Mouse (Mus musculus): ENCODE measurements around the gene Nipa1. TPM values are rescaled to one million over a fixed set of nuclear protein-coding genes. Genes with fewer than 3 reads are reported as not detected.

Nipa1 gene
- polyA plus RNA-seq, 1 experiment: 0.80 TPM

DNA sequence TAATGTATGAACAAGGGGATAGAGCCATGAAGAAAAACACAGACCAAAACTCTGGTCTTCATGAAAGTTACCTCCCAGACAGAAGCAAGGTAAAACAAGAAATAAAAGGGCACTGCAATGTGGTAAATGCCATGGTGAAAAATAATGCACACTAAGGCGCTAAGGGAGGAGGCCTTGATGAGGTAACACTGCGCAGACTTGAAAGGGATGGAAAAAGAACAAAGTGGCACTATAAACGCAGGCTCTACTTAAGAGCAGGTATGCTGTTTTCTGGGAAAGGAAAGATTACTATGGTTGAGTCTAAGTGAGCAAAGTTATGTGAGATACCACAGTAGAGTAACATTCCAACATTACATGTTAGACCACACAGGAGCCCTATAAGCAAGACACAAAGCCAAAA is 60.0 kb downstream of the Nipa1 start:
- Histone ChIP-seq H3K36me3 (ENCODE audit: control insufficient read depth, insufficient read depth, low read length) (no peaks in the 10 kb centered on the region), H3K4me1 (replicated peaks; ENCODE audit: control insufficient read depth, insufficient read depth, low read length) (peaks cover 2% of the 10 kb centered on the region; the same call in 1 of the 2 replicates), H3K4me3 (ENCODE audit: control insufficient read depth, insufficient read depth, low read length) (no peak overlapping the region), H3K27me3 (ENCODE audit: control insufficient read depth, insufficient read depth, low read length) (no peaks in the 10 kb centered on the region), H3K27ac (ENCODE audit: control insufficient read depth, insufficient read depth, low read length) (no peak overlapping the region)
- no peak for DNase-seq
- 67% methylated on average over 3 of the region's 3 CpGs for WGBS
- TF ChIP-seq POLR2A (IDR thresholded peaks at IDR 0.05; ENCODE audit: control insufficient read depth, extremely low read depth, insufficient read depth, low read length, poor library complexity) (no peak), CTCF (IDR thresholded peaks at IDR 0.05; ENCODE audit: borderline replicate concordance, control insufficient read depth, extremely low read depth, insufficient read depth, low read length, poor library complexity) (no peak)

DNA sequence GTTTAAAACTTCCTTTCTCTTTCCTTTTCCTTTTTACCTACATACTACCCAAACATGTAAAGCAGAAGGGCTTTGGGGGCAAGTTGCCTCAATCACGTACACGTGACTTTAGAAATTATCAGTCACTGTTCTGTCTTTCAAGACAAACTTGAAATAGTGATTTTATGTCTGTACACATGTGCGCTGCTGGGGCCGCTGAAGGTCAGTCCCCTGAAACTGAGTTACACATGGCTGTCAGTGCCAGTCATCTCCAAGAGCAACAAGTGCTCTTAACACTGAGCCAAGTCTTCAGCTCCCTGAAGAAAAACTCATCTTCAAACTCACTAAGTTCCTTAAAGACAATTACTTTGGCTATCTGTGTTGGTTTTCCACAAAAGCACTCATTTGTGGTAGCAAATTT is 61.8 kb downstream of the Nipa1 start:
- TF ChIP-seq POLR2A (IDR thresholded peaks at IDR 0.05; ENCODE audit: control insufficient read depth, extremely low read depth, insufficient read depth, low read length, poor library complexity) (no peak), CTCF (IDR thresholded peaks at IDR 0.05; ENCODE audit: borderline replicate concordance, control insufficient read depth, extremely low read depth, insufficient read depth, low read length, poor library complexity) (no peak)
- H3K27me3 ChIP-seq (ENCODE audit: control insufficient read depth, insufficient read depth, low read length): no peaks in the 10 kb centered on the region
- peaks cover 2% of the 10 kb centered on the region; the same call in 1 of the 2 replicates for H3K4me1 ChIP-seq (replicated peaks; ENCODE audit: control insufficient read depth, insufficient read depth, low read length)
- no peak overlapping the region for H3K4me3 ChIP-seq (ENCODE audit: control insufficient read depth, insufficient read depth, low read length)
- DNase-seq: no peak
- no peaks in the 10 kb centered on the region for H3K36me3 ChIP-seq (ENCODE audit: control insufficient read depth, insufficient read depth, low read length)
- no peak overlapping the region for H3K27ac ChIP-seq (ENCODE audit: control insufficient read depth, insufficient read depth, low read length)
- 94% methylated on average over 4 of the region's 4 CpGs for WGBS

- Histone ChIP-seq H3K36me3 (ENCODE audit: control insufficient read depth, insufficient read depth, low read length) (no peaks in the 10 kb centered on the region), H3K27ac (ENCODE audit: control insufficient read depth, insufficient read depth, low read length) (no peak overlapping the region), H3K4me3 (ENCODE audit: control insufficient read depth, insufficient read depth, low read length) (no peak overlapping the region), H3K27me3 (ENCODE audit: control insufficient read depth, insufficient read depth, low read length) (no peaks in the 10 kb centered on the region), H3K4me1 (replicated peaks; ENCODE audit: control insufficient read depth, insufficient read depth, low read length) (peaks cover 2% of the 10 kb centered on the region; the same call in 1 of the 2 replicates)
- DNase-seq: no peak
- 55% methylated on average over 3 of the region's 3 CpGs for WGBS
- TF ChIP-seq CTCF (IDR thresholded peaks at IDR 0.05; ENCODE audit: borderline replicate concordance, control insufficient read depth, extremely low read depth, insufficient read depth, low read length, poor library complexity) (no peak), POLR2A (IDR thresholded peaks at IDR 0.05; ENCODE audit: control insufficient read depth, extremely low read depth, insufficient read depth, low read length, poor library complexity) (no peak)
Observed at GRCm38 (mm10) chr7:55957178-55957577, 62.6 kb downstream of the Nipa1 start.

DNA sequence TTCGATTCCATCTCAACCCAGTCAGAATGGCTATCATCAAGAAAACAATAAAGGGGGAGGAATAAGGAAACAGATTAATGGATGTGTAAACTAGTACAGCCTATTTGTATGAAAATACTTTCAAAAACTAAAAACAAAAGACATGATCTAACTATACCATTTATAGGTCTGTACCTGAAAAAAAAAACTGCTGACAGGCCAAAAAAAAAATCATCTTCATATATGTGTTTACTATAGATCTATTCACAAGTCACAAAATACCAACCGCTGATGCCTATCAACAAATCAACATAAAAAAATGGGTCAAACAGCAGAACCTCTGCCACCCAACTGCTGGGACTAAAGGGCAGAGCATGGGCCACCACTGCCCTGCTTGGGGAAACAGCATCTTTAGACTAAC is 63.7 kb downstream of the Nipa1 start:
- no peaks in the 10 kb centered on the region for H3K27me3 ChIP-seq (ENCODE audit: control insufficient read depth, insufficient read depth, low read length)
- TF ChIP-seq POLR2A (IDR thresholded peaks at IDR 0.05; ENCODE audit: control insufficient read depth, extremely low read depth, insufficient read depth, low read length, poor library complexity) (no peak), CTCF (IDR thresholded peaks at IDR 0.05; ENCODE audit: borderline replicate concordance, control insufficient read depth, extremely low read depth, insufficient read depth, low read length, poor library complexity) (no peak)
- H3K4me3 ChIP-seq (ENCODE audit: control insufficient read depth, insufficient read depth, low read length): no peak overlapping the region
- H3K4me1 ChIP-seq (replicated peaks; ENCODE audit: control insufficient read depth, insufficient read depth, low read length): peaks cover 1% of the 10 kb centered on the region; the same call in 1 of the 2 replicates
- no peak for DNase-seq
- no peak overlapping the region for H3K27ac ChIP-seq (ENCODE audit: control insufficient read depth, insufficient read depth, low read length)
- whole genome bisulfite sequencing: 98% methylated on average over 2 of the region's 2 CpGs
- H3K36me3 ChIP-seq (ENCODE audit: control insufficient read depth, insufficient read depth, low read length): no peaks in the 10 kb centered on the region

DNA sequence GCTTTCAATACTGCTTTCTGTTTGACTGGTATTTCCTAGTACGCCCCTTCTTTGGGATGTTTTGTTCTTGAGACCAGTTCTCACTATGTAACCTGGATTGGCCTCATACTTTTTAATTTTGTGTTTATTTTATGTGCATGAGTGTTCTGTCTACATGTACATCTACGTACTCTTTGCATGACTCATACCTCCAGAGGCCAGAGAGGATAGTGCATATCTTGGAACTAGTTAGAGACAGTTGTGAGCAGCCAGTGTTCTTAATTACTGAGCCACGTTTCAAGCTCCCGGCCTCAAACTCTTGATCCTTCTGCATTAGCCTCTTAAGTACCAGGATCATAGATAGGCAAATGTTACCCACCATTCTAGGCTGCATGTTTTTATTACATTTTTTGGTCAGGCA is 81.4 kb downstream of the Nipa1 start:
- WGBS: 97% methylated on average over 4 of the region's 4 CpGs

DNA sequence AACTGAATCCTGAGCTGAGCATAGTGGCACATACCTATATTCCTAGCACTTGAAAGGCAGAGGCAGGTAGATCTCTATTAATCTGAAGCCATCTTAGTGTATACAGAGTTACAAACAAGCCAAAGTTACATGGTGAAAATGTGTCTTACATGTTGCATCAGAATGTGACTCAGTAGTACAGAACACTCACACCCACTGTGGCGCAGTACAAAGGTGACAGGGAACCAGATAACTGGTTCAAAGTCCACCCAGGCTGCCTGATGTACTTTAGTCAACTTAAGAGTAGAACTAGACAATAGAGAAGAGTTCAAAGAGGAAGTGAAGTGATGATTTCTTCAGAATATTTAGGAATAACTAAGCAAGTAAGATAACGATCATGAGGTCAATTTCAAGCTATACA is 84.7 kb downstream of the Nipa1 start:
- H3K4me3 ChIP-seq (ENCODE audit: control insufficient read depth, insufficient read depth, low read length): no peak overlapping the region
- TF ChIP-seq CTCF (IDR thresholded peaks at IDR 0.05; ENCODE audit: borderline replicate concordance, control insufficient read depth, extremely low read depth, insufficient read depth, low read length, poor library complexity): no peak
- TF ChIP-seq POLR2A (IDR thresholded peaks at IDR 0.05; ENCODE audit: control insufficient read depth, extremely low read depth, insufficient read depth, low read length, poor library complexity): no peak
- H3K4me1 ChIP-seq (replicated peaks; ENCODE audit: control insufficient read depth, insufficient read depth, low read length): no peaks in the 10 kb centered on the region
- WGBS: 95% methylated on average over 2 of the region's 2 CpGs
- H3K27me3 ChIP-seq (ENCODE audit: control insufficient read depth, insufficient read depth, low read length): no peaks in the 10 kb centered on the region
- no peak overlapping the region for H3K27ac ChIP-seq (ENCODE audit: control insufficient read depth, insufficient read depth, low read length)
- no peak for DNase-seq
- H3K36me3 ChIP-seq (ENCODE audit: control insufficient read depth, insufficient read depth, low read length): peaks cover 3% of the 10 kb centered on the region; the same call in 1 of the 2 replicates

More for the DNA sequence above, 81.4 kb downstream of the Nipa1 start:
- DNase-seq: no peak
- Histone ChIP-seq H3K27me3 (ENCODE audit: control insufficient read depth, insufficient read depth, low read length) (no peaks in the 10 kb centered on the region), H3K4me1 (replicated peaks; ENCODE audit: control insufficient read depth, insufficient read depth, low read length) (no peaks in the 10 kb centered on the region), H3K36me3 (ENCODE audit: control insufficient read depth, insufficient read depth, low read length) (no peaks in the 10 kb centered on the region), H3K4me3 (ENCODE audit: control insufficient read depth, insufficient read depth, low read length) (no peak overlapping the region), H3K27ac (ENCODE audit: control insufficient read depth, insufficient read depth, low read length) (no peak overlapping the region)
- TF ChIP-seq POLR2A (IDR thresholded peaks at IDR 0.05; ENCODE audit: control insufficient read depth, extremely low read depth, insufficient read depth, low read length, poor library complexity): no peak
- no peak for TF ChIP-seq CTCF (IDR thresholded peaks at IDR 0.05; ENCODE audit: borderline replicate concordance, control insufficient read depth, extremely low read depth, insufficient read depth, low read length, poor library complexity)

GRCm38 (mm10) chr7:55928649-55929048 is 91.1 kb downstream of the Nipa1 start:
- no peaks in the 10 kb centered on the region for H3K27me3 ChIP-seq (ENCODE audit: control insufficient read depth, insufficient read depth, low read length)
- peaks cover 3% of the 10 kb centered on the region; the same call in 1 of the 2 replicates for H3K36me3 ChIP-seq (ENCODE audit: control insufficient read depth, insufficient read depth, low read length)
- no peak for DNase-seq
- TF ChIP-seq POLR2A (IDR thresholded peaks at IDR 0.05; ENCODE audit: control insufficient read depth, extremely low read depth, insufficient read depth, low read length, poor library complexity): no peak
- no peak for TF ChIP-seq CTCF (IDR thresholded peaks at IDR 0.05; ENCODE audit: borderline replicate concordance, control insufficient read depth, extremely low read depth, insufficient read depth, low read length, poor library complexity)
- 90% methylated on average over 2 of the region's 2 CpGs for WGBS
- H3K4me3 ChIP-seq (ENCODE audit: control insufficient read depth, insufficient read depth, low read length): no peak overlapping the region
- H3K27ac ChIP-seq (ENCODE audit: control insufficient read depth, insufficient read depth, low read length): no peak overlapping the region
- no peaks in the 10 kb centered on the region for H3K4me1 ChIP-seq (replicated peaks; ENCODE audit: control insufficient read depth, insufficient read depth, low read length)

Other genes with a start within 250 kb of the Nipa1 start
- gene Tubgcp5, start 225.8 kb downstream of the Nipa1 start, polyA plus RNA-seq (2012; rRNA removed): 5.9 and 6.0 TPM in 2 replicates
- 14.0 and 15.7 TPM in 2 replicates for gene Cyfip1, start 178.2 kb downstream of the Nipa1 start, polyA plus RNA-seq (2012; rRNA removed)
- gene Nipa2, start 57.5 kb downstream of the Nipa1 start, polyA plus RNA-seq (2012; rRNA removed): 18.1 and 23.0 TPM in 2 replicates
- gene Herc2, start 30.2 kb upstream of the Nipa1 start, polyA plus RNA-seq (2012; rRNA removed): 32.0 and 33.1 TPM in 2 replicates
- not detected in 2 replicates for gene Oca2, start 219.8 kb upstream of the Nipa1 start, polyA plus RNA-seq (2012; rRNA removed)